Mouse (Mus musculus) erythroblast, embryonic 14.5 days (primary cell): ENCODE results near the gene Yif1a. TPM values are rescaled to one million over a fixed set of nuclear protein-coding genes. Genes with fewer than 3 reads are reported as not detected.

Experiments
- H3K27me3 ChIP-seq: 2 replicates; pipeline ENCODE4 v1.6.1; 2012; ENCODE audit warnings: inconsistent platforms; ENCODE audit not compliant: control insufficient read depth
- H3K36me3 ChIP-seq: 2 replicates; pipeline ENCODE4 v1.6.1; 2012; ENCODE audit warnings: mild to moderate bottlenecking, inconsistent platforms; ENCODE audit not compliant: control insufficient read depth
- H3K4me1 ChIP-seq: 2 replicates; pipeline ENCODE4 v1.6.1; 2012; ENCODE audit warnings: inconsistent platforms; ENCODE audit not compliant: control insufficient read depth
- H3K4me3 ChIP-seq: replicated peaks from 2 replicates; pipeline ENCODE3; 2012; ENCODE audit warnings: moderate library complexity, mild to moderate bottlenecking, inconsistent platforms
- H3K9me3 ChIP-seq: 2 replicates; pipeline ENCODE4 v1.6.1; 2012; ENCODE audit warnings: low read length, inconsistent platforms, mixed read lengths; ENCODE audit not compliant: control insufficient read depth
- GATA1 ChIP-seq: IDR thresholded peaks from 2 replicates; pipeline ENCODE4 v1.6.1; 2012; ENCODE audit warnings: low read length, inconsistent platforms, mixed read lengths
- TAL1 ChIP-seq: IDR thresholded peaks from 3 replicates; pipeline ENCODE4 v1.6.1; 2012; ENCODE audit warnings: low read length, inconsistent platforms, mixed read lengths
- polyA plus RNA-seq: library from polyadenylated mRNA; stranded (reverse); fragments of >175 nt; gene quantifications from 2 replicates; pipeline ENCODE4 v1.2.3, GENCODE M21; 2012

The Yif1a gene
- polyA plus RNA-seq, result 0.79 and 0.94 TPM in 2 replicates

- no peak for TF ChIP-seq TAL1
- TF ChIP-seq GATA1, result no peak
- Histone ChIP-seq H3K36me3 (peaks cover 34% of the 10 kb centered on the region), H3K4me1 (peaks cover 42% of the 10 kb centered on the region), H3K4me3 (peak within 1 kb of the TSS; percentile 76), H3K27me3 (peaks cover 44% of the 10 kb centered on the region), H3K9me3 (peaks cover 4% of the 10 kb centered on the region; the same call in 1 of the 2 replicates)
Observed at GRCm38 (mm10) chr19:5087884-5088728, at the start of gene Yif1a. TSS of gene Yif1a (plus strand) at chr19:5088538.

GRCm38 (mm10) chr19:5038709-5039156 lies 49.6 kb upstream of the Yif1a start, which contains the start of the genes B4gat1 and AC124502.3:
TSS of gene B4gat1 (plus strand) at chr19:5038826.
TSS of gene AC124502.3 (plus strand) at chr19:5038891.
- H3K9me3 ChIP-seq, result no peaks in the 10 kb centered on the region
- TF ChIP-seq TAL1, result no peak
- TF ChIP-seq GATA1, result no peak
- H3K36me3 ChIP-seq, result peaks cover 9% of the 10 kb centered on the region
- peaks cover 53% of the 10 kb centered on the region for H3K4me1 ChIP-seq
- peaks cover 26% of the 10 kb centered on the region for H3K27me3 ChIP-seq
- H3K4me3 ChIP-seq, result peak within 1 kb of the TSS; percentile 80

- Histone ChIP-seq H3K4me1 (peaks cover 53% of the 10 kb centered on the region), H3K9me3 (no peaks in the 10 kb centered on the region), H3K27me3 (peaks cover 26% of the 10 kb centered on the region), H3K4me3 (peak overlapping the region; percentile 80), H3K36me3 (peaks cover 9% of the 10 kb centered on the region)
- TF ChIP-seq TAL1 (no peak), GATA1 (no peak)
Observed at GRCm38 (mm10) chr19:5039301-5040114, 48.8 kb upstream of the Yif1a start.

GRCm38 (mm10) chr19:5040862-5041523 lies 47.3 kb upstream of the Yif1a start, which contains the start of gene Brms1:
TSS of gene Brms1 (plus strand) at chr19:5041354.
- peaks cover 53% of the 10 kb centered on the region for H3K4me1 ChIP-seq
- peak within 1 kb of the TSS; percentile 72 for H3K4me3 ChIP-seq
- H3K9me3 ChIP-seq, result no peaks in the 10 kb centered on the region
- peaks cover 20% of the 10 kb centered on the region for H3K36me3 ChIP-seq
- peaks cover 26% of the 10 kb centered on the region for H3K27me3 ChIP-seq
- no peak; the same call in 1 of the 2 replicates for TF ChIP-seq GATA1
- no peak for TF ChIP-seq TAL1

GRCm38 (mm10) chr19:5041588-5041987 lies 46.8 kb upstream of the Yif1a start:
- peaks cover 26% of the 10 kb centered on the region for H3K36me3 ChIP-seq

GRCm38 (mm10) chr19:5045531-5045930 lies 42.8 kb upstream of the Yif1a start:
- TF ChIP-seq GATA1 (no peak), TAL1 (no peak)
- peaks cover 27% of the 10 kb centered on the region for H3K4me1 ChIP-seq
- H3K9me3 ChIP-seq, result no peaks in the 10 kb centered on the region
- H3K36me3 ChIP-seq, result peaks cover 60% of the 10 kb centered on the region
- H3K27me3 ChIP-seq, result peaks cover 5% of the 10 kb centered on the region
- H3K4me3 ChIP-seq, result no peak overlapping the region

More at GRCm38 (mm10) chr19:5041588-5041987, 46.8 kb upstream of the Yif1a start:
- H3K9me3 ChIP-seq, result no peaks in the 10 kb centered on the region
- peaks cover 53% of the 10 kb centered on the region for H3K4me1 ChIP-seq
- H3K27me3 ChIP-seq, result peaks cover 24% of the 10 kb centered on the region
- TF ChIP-seq TAL1 (no peak), GATA1 (no peak)
- H3K4me3 ChIP-seq, result peak overlapping the region; percentile 72

- no peak for TF ChIP-seq TAL1
- no peak for TF ChIP-seq GATA1
- Histone ChIP-seq H3K27me3 (peaks cover 34% of the 10 kb centered on the region), H3K4me3 (no peak overlapping the region), H3K4me1 (peaks cover 6% of the 10 kb centered on the region), H3K9me3 (no peaks in the 10 kb centered on the region), H3K36me3 (peaks cover 52% of the 10 kb centered on the region)
Observed at GRCm38 (mm10) chr19:5048138-5049056, 39.9 kb upstream of the Yif1a start.
